Mouse (Mus musculus): Measurements from ENCODE around the gene Tex2. TPM values are rescaled to one million over a fixed set of nuclear protein-coding genes. Genes with fewer than 3 reads are reported as not detected.

The Tex2 gene
- polyA plus RNA-seq, 1 experiment from 2014 or later, result 8.3 TPM

- H3K27ac ChIP-seq (ENCODE audit: low read depth, low read length), result no peak overlapping the region
- ATAC-seq (replicated peaks; ENCODE audit: low FRiP score), result no peak
- no peaks in the 10 kb centered on the region for H3K36me3 ChIP-seq (ENCODE audit: control insufficient read depth, insufficient read depth, low read length)
- no peaks in the 10 kb centered on the region for H3K27me3 ChIP-seq (ENCODE audit: control insufficient read depth, insufficient read depth, low read length)
- no peaks in the 10 kb centered on the region for H3K9me3 ChIP-seq (ENCODE audit: control insufficient read depth, low read length)
- 63% methylated on average over 10 of the region's 10 CpGs for WGBS
- H3K9ac ChIP-seq (ENCODE audit: low read length), result no peak overlapping the region
- no peak overlapping the region for H3K4me2 ChIP-seq (ENCODE audit: low read depth, low read length, severe bottlenecking)
- no peak overlapping the region for H3K4me3 ChIP-seq (ENCODE audit: low read depth, low read length)
- DNase-seq (ENCODE audit: low spot score), result no peak
- H3K4me1 ChIP-seq (replicated peaks; ENCODE audit: control insufficient read depth, insufficient read depth, low read length), result peaks cover 2% of the 10 kb centered on the region; the same call in 1 of the 2 replicates
Observed at GRCm38 (mm10) chr11:106555805-106556615, 57.2 kb downstream of the Tex2 start.

GRCm38 (mm10) chr11:106550398-106550797 is 62.8 kb downstream of the Tex2 start:
- Histone ChIP-seq H3K9ac (ENCODE audit: low read length) (no peak overlapping the region), H3K4me3 (ENCODE audit: low read depth, low read length) (no peak overlapping the region), H3K27me3 (ENCODE audit: control insufficient read depth, insufficient read depth, low read length) (no peaks in the 10 kb centered on the region), H3K4me1 (replicated peaks; ENCODE audit: control insufficient read depth, insufficient read depth, low read length) (no peaks in the 10 kb centered on the region), H3K27ac (ENCODE audit: low read depth, low read length) (no peak overlapping the region), H3K9me3 (ENCODE audit: control insufficient read depth, low read length) (no peaks in the 10 kb centered on the region), H3K4me2 (ENCODE audit: low read depth, low read length, severe bottlenecking) (no peak overlapping the region), H3K36me3 (ENCODE audit: control insufficient read depth, insufficient read depth, low read length) (no peaks in the 10 kb centered on the region)
- no peak for ATAC-seq (replicated peaks; ENCODE audit: low FRiP score)
- DNase-seq (ENCODE audit: low spot score), result no peak
- 85% methylated on average over 4 of the region's 4 CpGs for WGBS

- Histone ChIP-seq H3K27me3 (ENCODE audit: control insufficient read depth, insufficient read depth, low read length) (no peaks in the 10 kb centered on the region), H3K4me1 (replicated peaks; ENCODE audit: control insufficient read depth, insufficient read depth, low read length) (no peaks in the 10 kb centered on the region), H3K36me3 (ENCODE audit: control insufficient read depth, insufficient read depth, low read length) (no peaks in the 10 kb centered on the region), H3K4me3 (ENCODE audit: low read depth, low read length) (no peak overlapping the region), H3K9ac (ENCODE audit: low read length) (no peak overlapping the region), H3K27ac (ENCODE audit: low read depth, low read length) (no peak overlapping the region), H3K9me3 (ENCODE audit: control insufficient read depth, low read length) (no peaks in the 10 kb centered on the region), H3K4me2 (ENCODE audit: low read depth, low read length, severe bottlenecking) (no peak overlapping the region)
- DNase-seq (ENCODE audit: low spot score), result no peak
- ATAC-seq (replicated peaks; ENCODE audit: low FRiP score), result no peak
- WGBS, result 95% methylated on average over 4 of the region's 4 CpGs
Observed at GRCm38 (mm10) chr11:106546081-106546480, 67.1 kb downstream of the Tex2 start.

- H3K9ac ChIP-seq (ENCODE audit: low read length), result no peak overlapping the region
- no peak overlapping the region for H3K4me2 ChIP-seq (ENCODE audit: low read depth, low read length, severe bottlenecking)
- ATAC-seq (replicated peaks; ENCODE audit: low FRiP score), result no peak
- no peak overlapping the region for H3K4me3 ChIP-seq (ENCODE audit: low read depth, low read length)
- no peak overlapping the region for H3K27ac ChIP-seq (ENCODE audit: low read depth, low read length)
- H3K27me3 ChIP-seq (ENCODE audit: control insufficient read depth, insufficient read depth, low read length), result no peaks in the 10 kb centered on the region
- 94% methylated on average over 9 of the region's 9 CpGs for WGBS
- no peaks in the 10 kb centered on the region for H3K9me3 ChIP-seq (ENCODE audit: control insufficient read depth, low read length)
- DNase-seq (ENCODE audit: low spot score), result no peak
- H3K36me3 ChIP-seq (ENCODE audit: control insufficient read depth, insufficient read depth, low read length), result no peaks in the 10 kb centered on the region
- H3K4me1 ChIP-seq (replicated peaks; ENCODE audit: control insufficient read depth, insufficient read depth, low read length), result no peaks in the 10 kb centered on the region
Observed at GRCm38 (mm10) chr11:106544916-106545315, 68.3 kb downstream of the Tex2 start.

GRCm38 (mm10) chr11:106544133-106544532 is 69.1 kb downstream of the Tex2 start:
- H3K9ac ChIP-seq (ENCODE audit: low read length), result no peak overlapping the region
- no peaks in the 10 kb centered on the region for H3K27me3 ChIP-seq (ENCODE audit: control insufficient read depth, insufficient read depth, low read length)
- H3K4me1 ChIP-seq (replicated peaks; ENCODE audit: control insufficient read depth, insufficient read depth, low read length), result no peaks in the 10 kb centered on the region
- no peak overlapping the region for H3K27ac ChIP-seq (ENCODE audit: low read depth, low read length)
- DNase-seq (ENCODE audit: low spot score), result no peak
- WGBS, result 91% methylated on average over 11 of the region's 11 CpGs
- ATAC-seq (replicated peaks; ENCODE audit: low FRiP score), result no peak
- no peaks in the 10 kb centered on the region for H3K9me3 ChIP-seq (ENCODE audit: control insufficient read depth, low read length)
- H3K36me3 ChIP-seq (ENCODE audit: control insufficient read depth, insufficient read depth, low read length), result no peaks in the 10 kb centered on the region
- H3K4me2 ChIP-seq (ENCODE audit: low read depth, low read length, severe bottlenecking), result no peak overlapping the region
- H3K4me3 ChIP-seq (ENCODE audit: low read depth, low read length), result no peak overlapping the region

GRCm38 (mm10) chr11:106543006-106543405 is 70.2 kb downstream of the Tex2 start:
- WGBS, result 91% methylated on average over 13 of the region's 13 CpGs
- no peaks in the 10 kb centered on the region for H3K27me3 ChIP-seq (ENCODE audit: control insufficient read depth, insufficient read depth, low read length)
- no peak for ATAC-seq (replicated peaks; ENCODE audit: low FRiP score)

GRCm38 (mm10) chr11:106542385-106542784 is 70.8 kb downstream of the Tex2 start:
- H3K9ac ChIP-seq (ENCODE audit: low read length), result no peak overlapping the region
- H3K27ac ChIP-seq (ENCODE audit: low read depth, low read length), result no peak overlapping the region
- H3K4me1 ChIP-seq (replicated peaks; ENCODE audit: control insufficient read depth, insufficient read depth, low read length), result no peaks in the 10 kb centered on the region
- DNase-seq (ENCODE audit: low spot score) (no peak), ATAC-seq (replicated peaks; ENCODE audit: low FRiP score) (no peak)
- H3K36me3 ChIP-seq (ENCODE audit: control insufficient read depth, insufficient read depth, low read length), result no peaks in the 10 kb centered on the region
- no peak overlapping the region for H3K4me3 ChIP-seq (ENCODE audit: low read depth, low read length)
- no peaks in the 10 kb centered on the region for H3K9me3 ChIP-seq (ENCODE audit: control insufficient read depth, low read length)
- no peak overlapping the region for H3K4me2 ChIP-seq (ENCODE audit: low read depth, low read length, severe bottlenecking)
- no peaks in the 10 kb centered on the region for H3K27me3 ChIP-seq (ENCODE audit: control insufficient read depth, insufficient read depth, low read length)

More at GRCm38 (mm10) chr11:106543006-106543405, 70.2 kb downstream of the Tex2 start:
- Histone ChIP-seq H3K27ac (ENCODE audit: low read depth, low read length) (no peak overlapping the region), H3K9me3 (ENCODE audit: control insufficient read depth, low read length) (no peaks in the 10 kb centered on the region), H3K4me1 (replicated peaks; ENCODE audit: control insufficient read depth, insufficient read depth, low read length) (no peaks in the 10 kb centered on the region), H3K4me2 (ENCODE audit: low read depth, low read length, severe bottlenecking) (no peak overlapping the region), H3K9ac (ENCODE audit: low read length) (no peak overlapping the region), H3K36me3 (ENCODE audit: control insufficient read depth, insufficient read depth, low read length) (no peaks in the 10 kb centered on the region), H3K4me3 (ENCODE audit: low read depth, low read length) (no peak overlapping the region)
- DNase-seq (ENCODE audit: low spot score), result no peak

- ATAC-seq (replicated peaks; ENCODE audit: low FRiP score), result no peak
- Histone ChIP-seq H3K9me3 (ENCODE audit: control insufficient read depth, low read length) (no peaks in the 10 kb centered on the region), H3K9ac (ENCODE audit: low read length) (no peak overlapping the region), H3K36me3 (ENCODE audit: control insufficient read depth, insufficient read depth, low read length) (no peaks in the 10 kb centered on the region), H3K27me3 (ENCODE audit: control insufficient read depth, insufficient read depth, low read length) (no peaks in the 10 kb centered on the region), H3K4me1 (replicated peaks; ENCODE audit: control insufficient read depth, insufficient read depth, low read length) (0 out of 2 replicates have a peak, but pooled peaks cover 2% of the 10 kb centered on the region), H3K4me3 (ENCODE audit: low read depth, low read length) (no peak overlapping the region), H3K4me2 (ENCODE audit: low read depth, low read length, severe bottlenecking) (no peak overlapping the region), H3K27ac (ENCODE audit: low read depth, low read length) (no peak overlapping the region)
- DNase-seq (ENCODE audit: low spot score), result no peak
- 69% methylated on average over 13 of the region's 13 CpGs for WGBS
Observed at GRCm38 (mm10) chr11:106540506-106541268, 72.5 kb downstream of the Tex2 start.
